Mouse (Mus musculus) common myeloid progenitor, adult 5-6 weeks (primary cell): Measurements from ENCODE around the gene Afap1l2. TPM values are rescaled to one million over a fixed set of nuclear protein-coding genes. Genes with fewer than 3 reads are reported as not detected.
A peak's percentile ranks its signal among the peaks of the same experiment; 100 is the strongest.

Experiments
- ATAC-seq: replicated peaks from 2 replicates; pipeline ENCODE4 v1.8.0; 2016; ENCODE audit warnings: low read depth, mild to moderate bottlenecking, moderate TSS enrichment, inconsistent platforms; ENCODE audit not compliant: poor library complexity, severe bottlenecking
- total RNA-seq: library from RNA; stranded (forward); fragments of 200-1000, 187-1606 nt; gene quantifications from 2 replicates; pipeline ENCODE4 v1.2.3, GENCODE M21; 2017

The Afap1l2 gene
- total RNA-seq, 1 experiment from 2014 or later: not detected

GRCm38 (mm10) chr19:56981760-56982159 is 26.3 kb downstream of the Afap1l2 start:
- no peak for ATAC-seq

GRCm38 (mm10) chr19:56980803-56981202 is 27.2 kb downstream of the Afap1l2 start:
- ATAC-seq: no peak

GRCm38 (mm10) chr19:56976962-56977948 is 30.8 kb downstream of the Afap1l2 start:
- ATAC-seq: 0 out of 2 replicates have a peak, but pooled peaks have one; percentile 32

- no peak for ATAC-seq
Observed at GRCm38 (mm10) chr19:56976515-56976914, 31.5 kb downstream of the Afap1l2 start.

GRCm38 (mm10) chr19:56975502-56975901 is 32.5 kb downstream of the Afap1l2 start:
- no peak for ATAC-seq

GRCm38 (mm10) chr19:56974159-56974558 is 33.9 kb downstream of the Afap1l2 start:
- ATAC-seq: no peak

- ATAC-seq: no peak
Observed at GRCm38 (mm10) chr19:56972768-56973167, 35.3 kb downstream of the Afap1l2 start.

- no peak for ATAC-seq
Observed at GRCm38 (mm10) chr19:56971347-56971746, 36.7 kb downstream of the Afap1l2 start.

- ATAC-seq: no peak
Observed at GRCm38 (mm10) chr19:56963876-56964275, 44.2 kb downstream of the Afap1l2 start.

- ATAC-seq: no peak
Observed at GRCm38 (mm10) chr19:56959601-56960000, 48.4 kb downstream of the Afap1l2 start.

- no peak for ATAC-seq
Observed at GRCm38 (mm10) chr19:56959057-56959456, 49.0 kb downstream of the Afap1l2 start.

- no peak for ATAC-seq
Observed at GRCm38 (mm10) chr19:56958582-56959021, 49.4 kb downstream of the Afap1l2 start.

GRCm38 (mm10) chr19:56958011-56958410 is 50.0 kb downstream of the Afap1l2 start:
- no peak for ATAC-seq

- no peak for ATAC-seq
Observed at GRCm38 (mm10) chr19:56955568-56956513, 52.2 kb downstream of the Afap1l2 start.

GRCm38 (mm10) chr19:56954857-56955256 is 53.2 kb downstream of the Afap1l2 start:
- no peak for ATAC-seq

- no peak for ATAC-seq
Observed at GRCm38 (mm10) chr19:56953856-56954255, 54.2 kb downstream of the Afap1l2 start.

GRCm38 (mm10) chr19:56950818-56951217 is 57.2 kb downstream of the Afap1l2 start:
- ATAC-seq: no peak

- no peak for ATAC-seq
Observed at GRCm38 (mm10) chr19:56949868-56950267, 58.2 kb downstream of the Afap1l2 start.

GRCm38 (mm10) chr19:56947971-56948610 is 59.9 kb downstream of the Afap1l2 start:
- ATAC-seq: no peak

GRCm38 (mm10) chr19:56946727-56947126 is 61.3 kb downstream of the Afap1l2 start:
- no peak for ATAC-seq
